Mouse (Mus musculus) midbrain, embryonic 16.5 days (tissue): ENCODE measurements around the gene Gm20388. TPM values are rescaled to one million over a fixed set of nuclear protein-coding genes. Genes with fewer than 3 reads are reported as not detected.

ENCODE experiments used
- ATAC-seq: fragments of 200-750 bp; cut with Nextera tagmentation; 2 replicates; pipeline ENCODE4 v1.8.0; 2017; ENCODE audit warnings: moderate TSS enrichment
- H3K27ac ChIP-seq: fragments of 300-500 bp; sonication (generic); 2 replicates; pipeline ENCODE4 v1.5.1; 2014; ENCODE audit warnings: mild to moderate bottlenecking, low read length, mixed read lengths
- H3K27me3 ChIP-seq: fragments of 300-500 bp; sonication (generic); 2 replicates; pipeline ENCODE4 v1.6.1; 2014; ENCODE audit warnings: low read depth, low read length, mixed read lengths; ENCODE audit not compliant: control insufficient read depth, insufficient read depth
- H3K36me3 ChIP-seq: fragments of 300-500 bp; sonication (generic); 2 replicates; pipeline ENCODE4 v1.6.1; 2014; ENCODE audit warnings: mild to moderate bottlenecking, low read length, moderate library complexity, mixed read lengths; ENCODE audit not compliant: control insufficient read depth, insufficient read depth
- H3K4me1 ChIP-seq: fragments of 300-500 bp; sonication (generic); 2 replicates; pipeline ENCODE4 v1.6.1; 2014; ENCODE audit warnings: mild to moderate bottlenecking, low read length, mixed read lengths; ENCODE audit not compliant: control insufficient read depth, insufficient read depth
- H3K4me2 ChIP-seq: fragments of 300-500 bp; sonication (generic); 2 replicates; pipeline ENCODE4 v1.6.1; 2014; ENCODE audit warnings: mild to moderate bottlenecking, low read length, mixed read lengths
- H3K4me3 ChIP-seq: fragments of 300-500 bp; sonication (generic); 2 replicates; pipeline ENCODE4 v1.5.1; 2014; ENCODE audit warnings: low read depth, mild to moderate bottlenecking, low read length, moderate library complexity, mixed read lengths
- H3K9ac ChIP-seq: fragments of 300-500 bp; sonication (generic); 2 replicates; pipeline ENCODE4 v1.6.1; 2014; ENCODE audit warnings: low read depth, low read length, mixed read lengths
- H3K9me3 ChIP-seq: fragments of 300-500 bp; sonication (generic); replicated peaks from 2 replicates; pipeline ENCODE4 v1.6.1; 2014; ENCODE audit warnings: mild to moderate bottlenecking, low read length, mixed read lengths; ENCODE audit not compliant: control insufficient read depth, poor library complexity, severe bottlenecking
- WGBS: fragments of 180-500 bp; shearing (Covaris S2); extraction: QIAGEN DNeasy Blood & Tissue Kit; methylation state at CpG from one replicate; pipeline ENCODE4 v1.1.7; 2014; 5-methylcytosine and 5-hydroxymethylcytosine counted together
- polyA plus RNA-seq: library from polyadenylated mRNA; unstranded; fragments of >200 nt; fragmentation: Nextera tagmentation; extraction: Ambion mirVana; gene quantifications from 2 replicates; pipeline ENCODE4 v1.2.1, GENCODE M21; 2015

Gm20388 gene
- polyA plus RNA-seq, 1 experiment from 2014 or later: 7.5 TPM

GRCm38 (mm10) chr8:120847735-120848134 lies 937.1 kb downstream of the Gm20388 start:
- Histone ChIP-seq H3K36me3 (no peaks in the 10 kb centered on the region), H3K9me3 (no peaks in the 10 kb centered on the region), H3K4me3 (no peak overlapping the region), H3K27me3 (no peaks in the 10 kb centered on the region), H3K27ac (no peak overlapping the region), H3K4me2 (peak overlapping the region; percentile 36), H3K4me1 (peaks cover 10% of the 10 kb centered on the region), H3K9ac (no peak overlapping the region)
- ATAC-seq: no peak
- 11% methylated on average over 13 of the region's 14 CpGs for WGBS

- H3K9me3 ChIP-seq: no peaks in the 10 kb centered on the region
- 75% methylated on average over 4 of the region's 4 CpGs for WGBS
- no peaks in the 10 kb centered on the region for H3K27me3 ChIP-seq
- H3K4me2 ChIP-seq: no peak overlapping the region
- no peak overlapping the region for H3K4me3 ChIP-seq
- no peak overlapping the region for H3K27ac ChIP-seq
- H3K9ac ChIP-seq: no peak overlapping the region
- ATAC-seq: no peak
- no peaks in the 10 kb centered on the region for H3K36me3 ChIP-seq
- H3K4me1 ChIP-seq: peaks cover 10% of the 10 kb centered on the region
These were observed 937.8 kb downstream of the Gm20388 start for GRCm38 (mm10) chr8:120848434-120848833.

- Histone ChIP-seq H3K9me3 (no peaks in the 10 kb centered on the region), H3K9ac (no peak overlapping the region), H3K36me3 (no peaks in the 10 kb centered on the region), H3K4me3 (no peak overlapping the region), H3K27ac (no peak overlapping the region), H3K4me1 (peaks cover 10% of the 10 kb centered on the region), H3K4me2 (no peak overlapping the region), H3K27me3 (no peaks in the 10 kb centered on the region)
- ATAC-seq: no peak
- WGBS: 93% methylated on average over 12 of the region's 12 CpGs
These were observed 940.8 kb downstream of the Gm20388 start for GRCm38 (mm10) chr8:120851411-120851810.

GRCm38 (mm10) chr8:120859881-120860280 lies 949.2 kb downstream of the Gm20388 start:
- 89% methylated on average over 14 of the region's 14 CpGs for WGBS
- ATAC-seq: no peak
- H3K4me2 ChIP-seq: no peak overlapping the region

GRCm38 (mm10) chr8:120860423-120861126 lies 949.9 kb downstream of the Gm20388 start:
- H3K36me3 ChIP-seq: no peaks in the 10 kb centered on the region
- no peaks in the 10 kb centered on the region for H3K27me3 ChIP-seq
- no peak overlapping the region for H3K27ac ChIP-seq
- no peaks in the 10 kb centered on the region for H3K4me1 ChIP-seq
- peak overlapping the region; percentile 7; the same call in 1 of the 2 replicates for H3K9ac ChIP-seq
- WGBS: 56% methylated on average over 24 of the region's 24 CpGs
- ATAC-seq: no peak
- no peaks in the 10 kb centered on the region for H3K9me3 ChIP-seq
- H3K4me3 ChIP-seq: no peak overlapping the region
- H3K4me2 ChIP-seq: no peak overlapping the region

More at GRCm38 (mm10) chr8:120859881-120860280, 949.2 kb downstream of the Gm20388 start:
- Histone ChIP-seq H3K36me3 (no peaks in the 10 kb centered on the region), H3K27ac (no peak overlapping the region), H3K4me3 (no peak overlapping the region), H3K9ac (no peak overlapping the region), H3K9me3 (no peaks in the 10 kb centered on the region), H3K27me3 (no peaks in the 10 kb centered on the region), H3K4me1 (no peaks in the 10 kb centered on the region)

- H3K9ac ChIP-seq: no peak overlapping the region
- H3K27ac ChIP-seq: no peak overlapping the region
- H3K36me3 ChIP-seq: no peaks in the 10 kb centered on the region
- no peak overlapping the region for H3K4me3 ChIP-seq
- H3K4me1 ChIP-seq: no peaks in the 10 kb centered on the region
- no peaks in the 10 kb centered on the region for H3K9me3 ChIP-seq
- ATAC-seq: no peak
- WGBS: 84% methylated on average over 4 of the region's 4 CpGs
- H3K4me2 ChIP-seq: no peak overlapping the region
- H3K27me3 ChIP-seq: no peaks in the 10 kb centered on the region
These were observed 953.0 kb downstream of the Gm20388 start for GRCm38 (mm10) chr8:120863683-120864082.

- Histone ChIP-seq H3K4me3 (no peak overlapping the region), H3K4me1 (no peaks in the 10 kb centered on the region), H3K4me2 (no peak overlapping the region), H3K9ac (no peak overlapping the region), H3K9me3 (no peaks in the 10 kb centered on the region), H3K36me3 (no peaks in the 10 kb centered on the region), H3K27ac (no peak overlapping the region), H3K27me3 (no peaks in the 10 kb centered on the region)
- WGBS: 72% methylated on average over 6 of the region's 6 CpGs
- ATAC-seq: no peak
These were observed 956.7 kb downstream of the Gm20388 start for GRCm38 (mm10) chr8:120867386-120867785.

- no peak for ATAC-seq
- WGBS: 79% methylated on average over 6 of the region's 6 CpGs
- no peaks in the 10 kb centered on the region for H3K9me3 ChIP-seq
- H3K27me3 ChIP-seq: no peaks in the 10 kb centered on the region
- H3K4me2 ChIP-seq: no peak overlapping the region
- H3K4me1 ChIP-seq: no peaks in the 10 kb centered on the region
- H3K27ac ChIP-seq: no peak overlapping the region
- H3K4me3 ChIP-seq: no peak overlapping the region
- H3K36me3 ChIP-seq: no peaks in the 10 kb centered on the region
- H3K9ac ChIP-seq: no peak overlapping the region
These were observed 962.0 kb downstream of the Gm20388 start for GRCm38 (mm10) chr8:120872661-120873060.

- ATAC-seq: no peak
- Histone ChIP-seq H3K27me3 (peaks cover 14% of the 10 kb centered on the region), H3K9me3 (no peaks in the 10 kb centered on the region), H3K4me3 (no peak overlapping the region), H3K9ac (no peak overlapping the region), H3K4me2 (no peak overlapping the region), H3K36me3 (no peaks in the 10 kb centered on the region), H3K4me1 (no peaks in the 10 kb centered on the region), H3K27ac (no peak overlapping the region)
- WGBS: 82% methylated on average over 24 of the region's 24 CpGs
These were observed 965.6 kb downstream of the Gm20388 start for GRCm38 (mm10) chr8:120876010-120876918.
